Mouse (Mus musculus) A20 (cell line): Measurements from ENCODE around the gene Spin1.
A peak's percentile ranks its signal among the peaks of the same experiment; 100 is the strongest.
"Not testable (repeated sequence)": the region's sequence is repeated elsewhere in the genome, so short reads cannot be mapped to it uniquely, and the experiment has no call there.

Experiments used
- DNase-seq: peaks from one replicate; pipeline ENCODE4 v3.0.0-alpha.2; 2011; ENCODE audit warnings: low read depth, low spot score

Spin1 gene

DNA sequence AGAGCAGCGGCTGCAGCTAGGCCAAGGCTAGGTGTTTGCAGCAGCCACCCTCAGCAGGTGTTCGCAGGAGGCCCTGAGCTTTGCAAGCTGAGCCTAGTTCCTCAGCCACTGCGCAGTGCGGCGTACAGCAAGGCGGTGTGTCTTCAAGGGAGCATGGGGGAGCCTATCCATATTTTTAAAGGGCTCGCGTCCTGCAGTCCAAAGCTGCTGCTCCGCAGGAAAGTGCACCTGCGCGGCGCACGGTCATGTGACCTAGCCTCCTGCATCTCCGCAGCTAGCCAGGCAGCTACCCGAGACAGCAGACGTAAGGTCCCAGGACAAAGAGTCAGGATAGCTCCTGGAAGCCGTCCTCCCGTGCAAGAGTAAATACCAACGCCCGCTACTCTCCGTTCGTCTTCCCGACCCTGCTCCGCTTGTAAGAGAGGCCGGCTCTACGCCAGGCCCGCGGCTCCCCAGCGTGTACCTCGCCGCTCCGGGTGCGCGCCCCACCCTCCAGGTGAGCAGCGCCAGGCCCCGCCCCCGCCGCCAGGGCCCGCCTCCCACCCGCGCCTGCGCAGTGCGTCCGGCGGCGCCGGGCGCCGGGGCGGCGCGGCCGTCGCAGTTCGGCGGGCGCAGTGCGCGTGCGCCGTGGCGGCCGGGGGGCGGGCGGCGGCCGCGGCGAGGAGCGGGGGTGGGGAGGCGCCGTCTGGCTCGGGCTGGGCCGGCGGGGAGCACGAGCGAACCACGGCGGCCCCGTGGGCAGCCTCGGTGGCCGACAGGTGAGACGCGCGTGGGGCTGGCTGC is at the start of gene Spin1:
Gene Spin1 (plus strand): TSS at position 648 of the 783 bp plus-strand sequence.
- peak; percentile 86 for DNase-seq

DNA sequence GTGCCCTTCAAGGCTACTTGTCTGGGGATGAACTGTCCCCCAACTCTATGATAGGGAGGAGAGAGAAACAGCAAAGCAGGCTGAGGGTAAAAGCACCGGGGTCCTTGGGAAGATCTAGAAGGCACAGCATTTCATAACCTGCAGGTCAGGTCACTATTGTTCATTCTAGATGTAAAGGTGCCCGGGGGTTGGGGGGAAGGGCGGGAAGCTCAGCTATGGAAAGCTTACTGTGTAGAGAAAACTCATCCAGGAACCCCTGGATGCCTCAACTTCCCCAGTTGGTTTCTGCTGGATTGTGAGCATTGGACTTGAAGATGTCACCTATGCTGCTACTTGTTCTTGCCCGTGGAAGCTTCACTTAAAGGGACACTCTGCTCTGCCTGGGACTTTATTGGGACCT is 49.7 kb upstream of the Spin1 start:
- DNase-seq = no peak

DNA sequence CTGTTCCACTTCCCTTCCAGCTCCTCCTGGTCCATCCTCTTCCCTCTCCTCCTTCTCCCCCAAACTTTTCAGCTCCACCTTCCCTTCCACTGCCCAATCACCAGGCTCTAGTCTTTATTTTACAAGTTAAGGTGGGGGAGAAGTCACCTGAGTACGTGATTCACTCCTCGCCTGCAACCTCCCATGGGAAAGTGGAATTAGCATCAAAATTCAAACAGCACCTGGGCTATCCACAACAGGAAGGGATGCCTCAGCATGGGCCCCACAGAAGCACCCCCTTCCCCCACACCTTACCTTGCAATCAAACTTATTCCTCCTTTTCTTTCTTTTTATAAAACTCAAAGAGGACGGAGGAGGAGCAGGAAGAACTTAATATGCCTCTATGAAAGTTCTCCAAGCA is 48.3 kb upstream of the Spin1 start:
- no peak for DNase-seq

DNA sequence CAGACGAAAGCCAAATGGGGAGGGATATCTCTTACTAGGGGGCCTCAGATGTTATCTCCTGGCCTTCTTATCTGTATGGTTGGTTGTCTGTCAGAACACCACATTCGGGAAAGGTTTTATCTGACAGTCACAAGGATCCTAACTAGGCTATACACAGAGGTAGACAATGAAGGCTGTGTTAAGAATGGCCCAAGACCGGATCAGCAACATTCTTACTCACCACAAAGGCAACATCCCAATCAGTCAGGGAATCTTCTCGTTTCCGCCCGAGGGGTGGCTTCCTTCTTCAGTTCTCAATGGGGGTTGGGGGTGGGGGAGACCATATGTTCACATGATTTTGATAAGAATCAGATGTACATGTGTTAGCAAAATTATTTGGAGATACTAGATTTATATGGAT is 37.7 kb upstream of the Spin1 start:
- no peak for DNase-seq

DNA sequence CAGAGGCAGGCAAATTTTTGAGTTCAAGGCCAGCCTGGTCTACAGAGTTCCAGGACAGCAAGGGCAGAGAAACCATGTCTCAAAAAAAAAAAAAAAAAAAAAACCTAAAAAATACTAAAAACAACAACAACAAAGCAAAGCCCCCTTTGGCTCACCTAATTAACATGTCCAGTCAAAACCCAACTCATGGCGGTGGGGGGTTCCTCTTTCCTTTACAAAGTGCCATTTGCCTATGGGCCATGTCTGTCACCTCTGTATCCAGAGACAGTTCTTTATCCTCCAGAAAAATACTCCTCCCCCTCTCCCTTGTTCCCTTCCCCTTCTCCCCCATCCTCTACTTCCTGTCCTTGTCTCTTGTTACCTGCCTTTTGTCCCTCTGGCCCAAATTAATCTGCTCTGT is 37.0 kb upstream of the Spin1 start:
- DNase-seq = peak; percentile 80

DNA sequence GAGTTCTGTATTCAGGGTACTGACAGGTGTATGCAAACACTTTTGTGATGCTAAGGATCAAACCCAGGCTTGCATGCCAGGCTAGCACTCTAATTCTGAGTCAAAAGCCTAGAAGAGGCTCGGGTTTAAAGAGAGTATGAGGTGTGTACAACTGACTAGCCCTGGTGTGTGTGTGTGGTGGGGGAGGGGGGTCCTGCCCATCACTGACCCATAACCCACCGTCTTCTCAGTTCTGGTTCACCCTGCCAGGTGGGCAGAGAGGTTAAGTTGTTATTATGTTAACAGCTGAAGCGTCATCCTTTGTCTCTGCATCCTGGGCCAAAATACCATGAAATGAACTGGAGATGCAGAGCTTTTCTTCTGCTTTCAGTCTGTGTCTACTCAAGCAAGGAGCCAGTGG is 36.3 kb upstream of the Spin1 start:
- DNase-seq = peak; percentile 84

DNA sequence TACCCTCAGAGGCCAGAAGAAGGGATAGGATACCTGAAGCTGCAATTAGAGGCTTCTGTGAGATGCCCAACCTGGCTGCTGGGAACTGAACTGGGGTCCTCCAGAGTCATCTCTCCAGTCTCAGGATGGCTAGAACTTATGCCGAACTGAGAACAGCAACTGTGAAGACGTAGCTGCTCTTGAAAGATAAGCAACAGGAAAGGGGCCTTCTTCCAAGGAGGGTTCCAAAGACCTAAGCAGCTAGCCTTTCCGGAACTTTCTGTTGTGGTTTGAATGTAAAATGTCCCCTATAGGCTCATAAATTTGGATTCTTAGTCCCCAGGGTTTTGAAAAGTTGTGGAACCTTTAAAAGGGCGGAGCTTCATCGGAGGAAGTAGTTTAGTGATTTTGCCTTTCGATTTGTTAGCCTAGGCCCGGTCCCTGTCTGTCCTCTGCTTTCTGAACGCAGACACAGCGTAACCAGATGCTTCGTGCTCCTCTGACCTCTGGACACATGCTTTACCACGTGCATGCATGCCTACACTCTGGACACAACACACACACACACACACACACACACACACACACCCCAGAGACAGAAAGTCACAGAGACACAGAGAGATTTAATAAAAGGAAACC is 29.5 kb upstream of the Spin1 start:
- DNase-seq = peak; percentile 53

DNA sequence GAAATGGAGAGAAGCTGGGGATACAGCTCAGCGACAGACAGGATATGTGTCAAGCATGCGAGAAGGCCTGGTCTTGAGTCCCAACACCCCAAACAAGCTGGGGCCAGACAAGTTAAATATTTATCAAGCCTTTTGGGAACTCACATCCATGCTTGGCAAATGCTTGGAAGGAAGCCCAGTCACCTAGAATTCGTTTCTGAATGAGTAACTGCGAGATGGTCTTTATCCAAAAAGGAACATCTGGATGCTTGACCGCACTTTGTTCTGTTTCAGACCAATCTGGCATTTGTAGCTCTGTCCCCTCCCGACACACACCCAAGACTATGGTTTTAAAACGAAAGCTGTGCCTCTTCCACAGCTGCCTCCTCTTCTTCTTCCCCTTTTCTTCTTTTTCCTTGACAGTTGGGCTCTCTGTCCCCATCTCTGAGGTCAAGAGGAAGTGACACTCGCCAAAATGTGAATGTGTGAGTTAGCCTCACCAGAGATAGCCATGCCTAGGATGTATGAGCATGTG is 28.9 kb upstream of the Spin1 start:
- DNase-seq = peak; percentile 60

DNA sequence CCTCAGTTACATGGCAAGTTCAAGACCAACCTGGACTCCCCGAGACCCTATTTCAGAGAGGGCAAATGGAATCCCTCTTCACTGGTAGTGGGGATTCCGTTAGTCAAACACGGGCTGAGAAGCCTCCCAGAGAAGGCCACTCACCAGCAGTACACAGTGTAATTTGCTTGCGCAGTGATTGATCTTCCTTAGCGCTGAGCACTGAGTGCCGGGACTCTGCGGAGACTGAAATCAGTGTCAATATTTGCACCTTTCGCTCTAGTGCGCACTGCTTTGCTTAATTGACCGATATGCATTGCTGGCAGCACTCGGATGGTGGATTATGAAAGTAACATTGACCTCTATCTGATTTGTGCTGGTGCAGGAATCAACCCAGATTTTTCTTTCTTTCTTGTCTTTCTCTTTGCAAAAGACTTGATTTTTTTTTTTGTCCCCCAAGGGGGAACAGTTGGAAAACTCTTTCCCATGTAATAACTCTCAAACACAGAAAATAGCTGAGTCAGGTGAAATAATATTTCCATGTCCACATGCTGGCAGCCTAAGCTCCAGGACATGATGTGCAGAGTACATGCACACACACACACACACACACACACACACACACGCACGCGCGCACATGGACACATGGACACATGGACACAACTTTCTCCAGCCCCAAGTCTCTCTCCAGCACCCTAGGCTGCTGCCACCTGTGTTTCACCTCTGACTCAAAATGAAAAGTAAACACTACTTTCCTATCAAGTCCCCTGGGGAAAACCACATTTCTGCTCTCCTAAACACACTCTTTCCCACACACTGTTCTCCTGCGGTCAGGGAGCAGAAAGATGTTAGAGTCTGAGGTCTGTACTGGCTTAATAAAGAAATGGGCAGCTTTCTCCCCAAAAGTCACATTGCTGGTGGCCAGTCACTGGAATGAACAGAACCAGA is 27.5 kb upstream of the Spin1 start:
- peak; percentile 52 for DNase-seq

DNA sequence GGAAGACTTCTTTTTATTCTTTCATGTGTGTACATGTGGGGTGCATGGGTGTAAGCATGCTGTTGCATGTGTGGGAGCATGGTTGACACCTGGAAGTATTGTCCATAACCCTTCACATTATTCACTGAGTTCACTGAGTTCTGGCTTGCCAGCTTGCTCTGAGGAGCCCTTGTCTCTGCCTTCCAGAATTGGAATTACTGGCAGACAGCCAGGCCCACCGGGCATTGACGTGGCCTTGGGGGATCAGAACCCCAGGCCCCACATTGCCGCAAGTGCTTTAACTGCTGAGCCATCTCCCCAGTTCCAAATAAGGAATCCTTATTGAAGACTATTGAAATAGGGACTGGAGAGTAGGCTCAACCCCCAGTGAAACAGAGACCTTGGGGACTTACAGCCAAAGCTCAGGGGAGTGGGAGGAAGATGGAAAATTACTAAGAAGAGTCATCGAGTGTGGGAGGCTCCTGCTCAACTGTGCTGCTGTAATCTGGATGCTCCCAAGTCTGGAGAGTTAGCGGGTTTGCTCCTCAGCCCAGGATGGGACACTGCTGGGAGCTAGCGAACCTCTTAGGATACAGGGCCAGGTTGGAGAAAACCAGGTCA is 26.5 kb upstream of the Spin1 start:
- no peak for DNase-seq

DNA sequence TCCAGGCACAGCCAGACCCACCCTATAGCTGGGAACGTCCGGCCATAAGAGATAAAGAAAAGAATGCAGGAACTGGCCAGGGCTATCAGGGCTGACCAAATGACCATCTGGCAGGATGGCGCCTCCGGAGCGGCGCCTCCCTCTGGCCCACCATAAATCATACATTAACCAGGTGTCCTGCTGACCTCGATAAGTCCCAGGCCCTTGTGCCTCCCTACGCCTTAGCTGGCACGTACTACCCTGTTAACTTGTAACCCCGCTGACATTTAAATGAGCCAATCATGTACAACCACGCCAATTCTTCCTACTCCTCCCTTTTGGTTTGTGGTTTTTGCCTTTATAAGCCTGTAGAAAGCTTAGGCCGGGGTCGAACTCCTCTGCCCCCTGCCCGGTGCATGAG is 24.5 kb upstream of the Spin1 start:
- DNase-seq = not testable (repeated sequence)

DNA sequence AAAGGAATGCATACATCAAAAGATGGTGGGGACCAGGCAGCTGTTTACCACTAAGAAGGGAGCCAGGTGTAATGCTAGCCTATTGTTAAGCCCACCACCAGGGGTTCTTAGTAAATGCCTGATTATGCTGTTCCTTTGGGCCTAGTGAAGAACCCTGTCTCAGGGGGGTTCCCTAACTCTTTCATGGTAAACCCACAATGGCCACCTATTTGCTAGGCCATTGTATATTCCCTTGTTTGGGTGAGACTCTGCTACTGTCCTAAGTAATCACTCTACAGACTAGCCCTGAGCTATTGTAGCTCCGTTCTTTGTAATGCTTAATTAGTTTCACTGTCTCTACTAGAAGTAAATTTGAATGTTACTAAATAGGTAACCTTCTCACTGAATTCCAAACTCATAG is 22.1 kb upstream of the Spin1 start:
- DNase-seq = not testable (repeated sequence)

DNA sequence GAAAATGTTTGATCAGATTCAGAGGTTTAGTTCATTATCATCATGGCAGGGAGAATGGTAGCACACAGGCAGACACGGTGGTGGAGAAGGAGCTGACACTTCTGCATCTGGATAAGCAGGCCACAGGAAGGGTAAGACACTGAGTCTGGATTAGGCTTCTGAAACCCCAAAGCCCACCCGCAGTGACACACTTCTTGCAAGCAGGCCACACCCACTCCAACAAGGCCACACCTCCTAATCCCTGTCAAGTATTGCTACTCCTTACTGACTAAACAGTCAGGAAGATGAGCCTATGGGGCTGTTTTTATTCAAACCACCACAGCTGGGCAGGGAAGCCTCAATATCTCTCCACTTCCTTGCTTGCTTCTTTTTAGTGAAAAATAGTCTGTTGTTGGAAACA is 19.9 kb upstream of the Spin1 start:
- DNase-seq = no peak

DNA sequence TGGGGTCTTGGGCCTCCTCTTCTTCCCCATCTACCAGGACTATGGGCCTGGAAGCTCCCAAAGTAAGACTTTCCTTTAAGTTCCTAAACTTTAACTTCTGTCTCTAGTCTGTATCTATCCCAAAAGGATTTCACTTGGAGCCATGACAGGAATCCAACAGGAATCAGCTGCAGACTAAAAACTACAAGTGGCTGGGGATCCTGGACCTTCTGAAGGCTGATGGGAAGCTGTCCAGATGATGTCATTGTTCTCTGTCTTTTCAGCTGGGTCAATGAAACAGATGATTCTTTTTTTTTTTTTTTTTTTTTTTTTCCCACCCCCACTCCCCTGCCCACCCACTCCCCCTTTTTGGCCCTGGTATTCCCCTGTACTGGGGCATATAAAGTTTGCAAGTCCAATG is 16.4 kb upstream of the Spin1 start:
- DNase-seq = no peak

DNA sequence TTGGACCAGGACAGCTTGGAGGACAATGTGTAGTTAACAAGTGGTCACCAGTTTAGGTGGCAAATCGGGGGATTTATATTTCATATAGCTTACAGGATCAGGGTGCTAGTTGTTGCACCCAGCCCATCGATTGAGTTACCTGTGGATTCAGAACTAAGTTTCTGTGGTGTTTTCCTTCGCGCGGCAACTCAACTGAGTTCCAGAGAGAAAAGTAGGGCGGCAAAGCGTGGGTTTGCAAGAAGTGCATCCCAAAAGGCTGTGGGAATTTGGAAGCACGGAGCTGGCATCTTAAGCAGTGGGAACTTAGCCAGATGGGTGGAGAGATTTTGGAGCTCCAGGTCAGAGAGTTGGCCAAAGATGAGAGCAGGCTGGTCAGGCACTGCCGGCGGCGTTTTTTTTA is 14.7 kb upstream of the Spin1 start:
- no peak for DNase-seq

DNA sequence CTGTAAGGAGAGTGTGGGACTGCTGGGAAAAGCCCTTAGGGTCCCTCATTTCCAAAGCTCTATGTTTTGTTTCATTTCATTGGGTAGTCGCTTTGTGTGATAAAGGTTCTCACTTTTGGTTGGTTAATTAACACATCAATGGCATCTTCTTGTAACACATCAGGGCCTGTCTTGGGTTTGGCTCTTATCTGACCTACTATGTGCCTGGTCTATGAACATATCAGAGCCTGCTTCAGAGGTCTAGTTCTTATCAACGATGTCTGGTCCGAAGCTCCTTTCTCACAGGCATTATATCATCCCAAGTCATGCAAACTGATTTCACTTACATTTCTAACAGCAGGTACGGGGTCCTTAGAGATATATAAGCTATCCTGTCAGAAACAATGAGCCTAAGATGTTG is 13.4 kb upstream of the Spin1 start:
- DNase-seq = no peak

DNA sequence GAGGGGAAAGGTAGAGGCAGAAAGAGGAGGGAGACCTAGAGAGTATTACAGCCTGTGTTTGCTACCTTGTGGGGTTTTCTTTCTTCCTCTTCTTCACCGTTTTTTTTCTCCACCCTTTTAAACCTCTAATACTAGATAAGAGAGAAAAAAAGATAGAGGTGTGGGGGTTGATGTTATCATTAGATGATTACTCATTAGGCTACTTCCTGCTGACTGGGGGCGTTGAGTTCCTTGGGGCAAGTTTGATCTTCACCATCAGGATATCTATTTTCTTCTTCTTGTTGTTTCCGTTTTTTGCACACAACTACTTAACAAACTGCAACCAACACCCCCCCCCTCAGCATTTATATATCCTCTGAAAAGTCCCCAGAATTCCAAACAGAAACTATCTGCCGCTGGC is 12.5 kb upstream of the Spin1 start:
- DNase-seq = no peak

DNA sequence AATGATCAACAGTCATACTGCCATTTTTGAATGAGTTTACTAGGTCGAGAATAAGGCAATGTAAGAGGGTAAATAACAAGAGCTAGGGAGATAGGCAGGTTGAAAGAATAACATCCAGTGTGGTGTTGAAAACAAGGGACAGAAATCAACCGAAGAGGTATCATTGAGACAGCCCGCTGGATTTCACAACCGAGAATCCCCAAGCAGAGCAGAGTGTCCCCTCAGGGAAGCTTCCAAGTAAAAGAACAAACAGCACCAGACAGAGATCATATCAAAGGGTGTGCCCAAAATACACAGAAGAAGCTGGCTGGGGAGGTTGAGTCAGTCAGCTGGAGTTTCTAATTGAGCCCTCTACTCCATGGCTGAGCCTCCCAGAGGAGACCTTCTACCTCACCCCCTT is 11.6 kb upstream of the Spin1 start:
- DNase-seq = no peak

DNA sequence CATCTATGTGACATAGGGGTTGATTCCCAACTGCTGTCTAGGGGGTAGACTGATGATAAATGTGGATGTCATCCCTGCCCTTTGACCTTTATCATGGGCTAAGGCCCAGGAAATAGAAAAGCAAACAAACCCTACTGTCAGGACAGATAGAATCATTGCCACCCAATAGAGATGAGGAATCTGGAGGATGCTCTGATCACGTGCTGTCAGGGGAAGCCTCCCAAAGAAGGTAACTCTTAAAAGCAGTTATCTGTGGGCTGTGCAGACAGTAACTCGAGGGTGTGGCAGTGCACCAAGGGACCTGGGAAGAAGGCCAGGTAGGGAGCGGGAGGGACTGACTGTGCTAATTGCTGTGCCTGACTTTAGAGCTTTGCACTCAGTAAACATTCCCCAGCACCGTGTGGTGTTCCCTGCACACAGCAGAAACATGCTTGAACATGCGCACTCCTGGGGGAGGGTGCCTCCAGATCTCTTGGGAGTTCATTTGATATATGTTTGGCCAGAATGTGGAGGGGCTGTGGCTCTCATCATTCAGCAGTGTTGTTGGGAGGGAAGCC is 10.5 kb upstream of the Spin1 start:
- DNase-seq = no peak

DNA sequence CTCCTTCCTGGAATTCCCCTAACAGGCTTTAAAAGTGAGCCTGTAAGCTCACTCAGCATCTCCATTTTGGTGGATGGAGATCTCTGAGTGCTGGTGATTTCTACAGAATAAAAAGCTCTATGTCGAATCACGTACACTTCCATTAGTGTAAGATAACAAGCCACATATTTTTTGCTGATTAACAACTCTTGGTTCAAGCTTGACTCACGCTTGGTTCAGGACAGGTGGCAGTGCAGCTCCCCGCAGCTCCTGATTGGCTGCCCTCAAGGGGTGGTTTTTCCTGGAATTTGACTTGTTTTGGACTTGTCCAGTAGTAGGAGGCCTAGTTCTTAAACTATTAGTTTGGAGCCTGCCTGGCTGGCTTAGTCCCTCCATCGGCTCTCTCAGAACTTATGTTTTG is 7.2 kb upstream of the Spin1 start:
- no peak for DNase-seq
